Mouse (Mus musculus): Measurements from ENCODE around the gene Nrarp.

Gene Nrarp

DNA sequence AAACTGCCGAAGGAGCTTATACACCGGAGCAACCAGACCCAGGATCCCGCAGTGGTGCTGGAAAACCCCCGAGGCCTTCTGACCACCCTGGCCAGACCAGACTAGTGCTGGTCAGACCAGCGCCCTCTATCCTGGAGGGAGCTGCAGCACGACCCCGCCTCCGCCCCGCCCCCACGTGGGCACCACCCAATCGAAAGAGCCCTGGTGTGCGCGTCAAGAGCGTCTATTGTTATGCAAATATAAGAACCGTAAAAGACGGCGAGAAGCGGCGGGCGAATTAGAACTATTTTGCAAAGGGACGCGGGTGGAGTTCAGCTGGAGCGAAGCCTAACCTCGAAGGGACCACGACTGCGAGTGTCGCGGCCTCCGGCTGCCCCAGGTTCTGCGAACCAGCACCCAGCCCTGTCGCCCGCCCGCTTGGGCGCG lies at the start of gene Nrarp:
Gene Nrarp, plus strand, starts transcription at position 281 of the 426 bp plus-strand sequence.
- H3K36me3 ChIP-seq (ENCODE audit: control insufficient read depth, insufficient read depth, low read length, poor library complexity, severe bottlenecking): no peaks in the 10 kb centered on the region; the same call in 1 of the 2 replicates
- DNase-seq (ENCODE audit: low read depth, low spot score): peak; percentile 95
- no peaks in the 10 kb centered on the region for H3K27me3 ChIP-seq (ENCODE audit: control insufficient read depth, insufficient read depth, low read length, poor library complexity, severe bottlenecking)

DNA sequence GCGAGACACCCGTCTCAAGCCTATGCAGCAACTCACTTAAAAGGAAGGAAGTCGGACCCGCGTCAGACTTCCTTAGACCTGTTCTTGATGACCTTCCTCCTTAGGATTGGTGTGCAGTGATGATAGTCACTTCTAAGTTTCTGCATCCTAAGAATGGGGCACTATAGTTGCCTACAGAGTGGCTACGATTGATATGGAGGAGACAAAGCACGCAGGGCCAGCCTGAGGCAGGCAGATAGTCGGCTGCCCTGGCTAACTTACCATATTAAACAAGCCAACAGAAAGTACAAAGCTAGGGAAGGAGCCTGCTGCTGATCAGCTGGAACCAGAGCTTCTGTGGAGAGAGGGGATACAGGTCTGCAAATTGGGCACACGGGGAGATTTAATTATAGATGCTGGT lies 49.0 kb upstream of the Nrarp start:
- Histone ChIP-seq H3K36me3 (ENCODE audit: control insufficient read depth, insufficient read depth, low read length, poor library complexity, severe bottlenecking) (no peaks in the 10 kb centered on the region), H3K27me3 (ENCODE audit: control insufficient read depth, insufficient read depth, low read length, poor library complexity, severe bottlenecking) (no peaks in the 10 kb centered on the region)
- DNase-seq (ENCODE audit: low read depth, low spot score): no peak

DNA sequence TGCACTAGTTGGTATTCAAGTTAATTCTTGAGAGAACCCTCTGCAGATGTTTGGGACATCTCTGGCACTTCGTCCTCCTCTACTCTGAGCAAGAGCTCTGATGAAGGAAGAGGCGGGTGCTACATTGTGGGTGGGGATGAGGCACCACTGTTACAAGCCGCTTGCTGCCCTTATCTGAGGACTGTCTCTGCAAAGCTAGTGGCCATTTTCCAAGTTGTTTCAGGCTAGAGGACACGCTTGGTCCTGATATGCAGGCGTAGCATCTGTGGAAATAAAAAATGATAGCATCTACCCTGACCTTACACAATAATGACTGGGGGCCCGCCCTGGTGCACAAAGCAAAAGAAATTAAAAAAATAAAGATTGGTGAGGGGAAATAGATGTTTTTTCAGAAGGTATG lies 42.7 kb upstream of the Nrarp start:
- no peaks in the 10 kb centered on the region for H3K27me3 ChIP-seq (ENCODE audit: control insufficient read depth, insufficient read depth, low read length, poor library complexity, severe bottlenecking)
- no peaks in the 10 kb centered on the region for H3K36me3 ChIP-seq (ENCODE audit: control insufficient read depth, insufficient read depth, low read length, poor library complexity, severe bottlenecking)
- DNase-seq (ENCODE audit: low read depth, low spot score): no peak

DNA sequence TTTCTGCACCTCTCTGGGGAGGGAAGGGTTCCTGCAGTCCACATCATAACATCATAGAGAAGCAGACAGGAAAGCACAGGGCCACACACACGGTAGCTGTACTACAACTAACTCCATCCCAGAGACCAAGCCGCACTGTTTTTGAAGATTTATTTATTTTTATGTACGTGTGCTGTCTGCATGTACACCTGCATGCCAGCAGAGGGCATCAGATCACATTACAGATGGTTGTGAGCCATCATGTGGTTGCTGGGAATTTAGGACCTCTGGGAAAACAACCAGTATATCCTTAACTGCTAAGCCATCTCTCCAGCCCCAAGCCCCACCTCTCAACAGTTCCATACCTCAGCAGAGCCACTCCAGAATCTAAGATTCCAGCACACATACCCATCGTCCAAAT lies 39.4 kb upstream of the Nrarp start:
- DNase-seq (ENCODE audit: low read depth, low spot score): no peak

GRCm38 (mm10) chr2:25141921-25142320 lies 38.6 kb upstream of the Nrarp start:
- no peak for DNase-seq (ENCODE audit: low read depth, low spot score)
- Histone ChIP-seq H3K36me3 (ENCODE audit: control insufficient read depth, insufficient read depth, low read length, poor library complexity, severe bottlenecking) (no peaks in the 10 kb centered on the region), H3K27me3 (ENCODE audit: control insufficient read depth, insufficient read depth, low read length, poor library complexity, severe bottlenecking) (no peaks in the 10 kb centered on the region)

More for the DNA sequence above, 39.4 kb upstream of the Nrarp start:
- no peaks in the 10 kb centered on the region for H3K27me3 ChIP-seq (ENCODE audit: control insufficient read depth, insufficient read depth, low read length, poor library complexity, severe bottlenecking)
- no peaks in the 10 kb centered on the region for H3K36me3 ChIP-seq (ENCODE audit: control insufficient read depth, insufficient read depth, low read length, poor library complexity, severe bottlenecking)

GRCm38 (mm10) chr2:25145346-25145745 lies 35.2 kb upstream of the Nrarp start:
- DNase-seq (ENCODE audit: low read depth, low spot score): no peak
- no peaks in the 10 kb centered on the region for H3K27me3 ChIP-seq (ENCODE audit: control insufficient read depth, insufficient read depth, low read length, poor library complexity, severe bottlenecking)
- H3K36me3 ChIP-seq (ENCODE audit: control insufficient read depth, insufficient read depth, low read length, poor library complexity, severe bottlenecking): no peaks in the 10 kb centered on the region

DNA sequence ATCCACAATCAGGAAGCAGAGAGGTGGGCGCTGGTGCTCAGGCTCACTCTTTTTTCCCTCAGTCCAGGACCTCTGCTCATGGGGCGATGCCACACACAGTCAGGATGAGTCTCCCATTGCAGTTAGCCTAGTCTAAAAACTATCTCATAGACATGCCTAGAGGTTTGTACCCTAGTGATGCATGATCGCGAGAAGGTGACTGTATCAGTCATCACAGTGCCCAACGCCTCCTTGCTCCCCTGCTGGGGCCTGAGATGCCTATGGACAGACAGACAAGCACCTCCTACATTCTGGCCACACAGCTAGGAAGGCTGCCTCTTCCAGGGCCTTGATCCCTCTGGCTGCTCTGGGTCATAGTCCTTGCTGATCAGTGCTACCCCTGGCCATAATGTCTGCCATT lies 33.2 kb upstream of the Nrarp start:
- Histone ChIP-seq H3K27me3 (ENCODE audit: control insufficient read depth, insufficient read depth, low read length, poor library complexity, severe bottlenecking) (no peaks in the 10 kb centered on the region), H3K36me3 (ENCODE audit: control insufficient read depth, insufficient read depth, low read length, poor library complexity, severe bottlenecking) (no peaks in the 10 kb centered on the region)
- no peak for DNase-seq (ENCODE audit: low read depth, low spot score)

GRCm38 (mm10) chr2:25147892-25148291 lies 32.7 kb upstream of the Nrarp start:
- no peak for DNase-seq (ENCODE audit: low read depth, low spot score)
- H3K27me3 ChIP-seq (ENCODE audit: control insufficient read depth, insufficient read depth, low read length, poor library complexity, severe bottlenecking): no peaks in the 10 kb centered on the region
- H3K36me3 ChIP-seq (ENCODE audit: control insufficient read depth, insufficient read depth, low read length, poor library complexity, severe bottlenecking): no peaks in the 10 kb centered on the region

- Histone ChIP-seq H3K36me3 (ENCODE audit: control insufficient read depth, insufficient read depth, low read length, poor library complexity, severe bottlenecking) (no peaks in the 10 kb centered on the region), H3K27me3 (ENCODE audit: control insufficient read depth, insufficient read depth, low read length, poor library complexity, severe bottlenecking) (no peaks in the 10 kb centered on the region)
- DNase-seq (ENCODE audit: low read depth, low spot score): no peak
Observed at GRCm38 (mm10) chr2:25149643-25150042, 30.9 kb upstream of the Nrarp start.

GRCm38 (mm10) chr2:25151280-25151956 lies 29.1 kb upstream of the Nrarp start:
- H3K36me3 ChIP-seq (ENCODE audit: control insufficient read depth, insufficient read depth, low read length, poor library complexity, severe bottlenecking): no peaks in the 10 kb centered on the region
- H3K27me3 ChIP-seq (ENCODE audit: control insufficient read depth, insufficient read depth, low read length, poor library complexity, severe bottlenecking): no peaks in the 10 kb centered on the region
- DNase-seq (ENCODE audit: low read depth, low spot score): no peak

- H3K27me3 ChIP-seq (ENCODE audit: control insufficient read depth, insufficient read depth, low read length, poor library complexity, severe bottlenecking): no peaks in the 10 kb centered on the region
- no peak for DNase-seq (ENCODE audit: low read depth, low spot score)
- no peaks in the 10 kb centered on the region for H3K36me3 ChIP-seq (ENCODE audit: control insufficient read depth, insufficient read depth, low read length, poor library complexity, severe bottlenecking)
Observed at GRCm38 (mm10) chr2:25156177-25156576, 24.4 kb upstream of the Nrarp start.

GRCm38 (mm10) chr2:25156990-25157389 lies 23.6 kb upstream of the Nrarp start:
- Histone ChIP-seq H3K27me3 (ENCODE audit: control insufficient read depth, insufficient read depth, low read length, poor library complexity, severe bottlenecking) (no peaks in the 10 kb centered on the region), H3K36me3 (ENCODE audit: control insufficient read depth, insufficient read depth, low read length, poor library complexity, severe bottlenecking) (no peaks in the 10 kb centered on the region)
- peak; percentile 53 for DNase-seq (ENCODE audit: low read depth, low spot score)

DNA sequence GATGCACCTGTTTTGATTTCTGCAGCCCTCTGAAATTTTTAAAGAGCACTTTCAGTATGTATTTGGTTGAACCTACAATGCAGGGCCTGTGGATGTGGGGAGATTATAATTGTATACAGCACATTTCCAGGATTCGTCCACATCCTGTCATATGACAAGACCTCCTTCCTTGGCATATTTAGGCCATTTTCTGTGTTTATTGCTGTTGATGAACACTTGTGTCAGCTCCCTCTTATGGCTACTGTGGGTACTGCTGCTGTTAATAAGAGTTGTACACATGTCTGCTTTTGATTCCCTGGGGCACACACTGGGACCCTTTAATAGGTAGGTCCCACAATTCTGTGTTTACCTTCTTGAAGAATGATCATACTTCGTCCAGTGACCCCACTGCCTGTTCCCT lies 22.9 kb upstream of the Nrarp start:
- no peaks in the 10 kb centered on the region for H3K27me3 ChIP-seq (ENCODE audit: control insufficient read depth, insufficient read depth, low read length, poor library complexity, severe bottlenecking)
- DNase-seq (ENCODE audit: low read depth, low spot score): peak; percentile 75

GRCm38 (mm10) chr2:25167481-25167880 lies 13.1 kb upstream of the Nrarp start:
- no peaks in the 10 kb centered on the region for H3K27me3 ChIP-seq (ENCODE audit: control insufficient read depth, insufficient read depth, low read length, poor library complexity, severe bottlenecking)
- no peaks in the 10 kb centered on the region for H3K36me3 ChIP-seq (ENCODE audit: control insufficient read depth, insufficient read depth, low read length, poor library complexity, severe bottlenecking)
- DNase-seq (ENCODE audit: low read depth, low spot score): no peak

More for the DNA sequence above, 22.9 kb upstream of the Nrarp start:
- no peaks in the 10 kb centered on the region for H3K36me3 ChIP-seq (ENCODE audit: control insufficient read depth, insufficient read depth, low read length, poor library complexity, severe bottlenecking)

GRCm38 (mm10) chr2:25167919-25168664 lies 12.5 kb upstream of the Nrarp start:
- DNase-seq (ENCODE audit: low read depth, low spot score): no peak
- Histone ChIP-seq H3K36me3 (ENCODE audit: control insufficient read depth, insufficient read depth, low read length, poor library complexity, severe bottlenecking) (no peaks in the 10 kb centered on the region), H3K27me3 (ENCODE audit: control insufficient read depth, insufficient read depth, low read length, poor library complexity, severe bottlenecking) (no peaks in the 10 kb centered on the region)

All from splenic B cell, adult 2 months (primary cell).